Mouse (Mus musculus): ENCODE results near the gene Adck1. TPM values are rescaled to one million over a fixed set of nuclear protein-coding genes. Genes with fewer than 3 reads are reported as not detected.

Adck1 gene
- total and polyA plus RNA-seq, 3 experiments: 25.0 to 37.4 (median 26.3) TPM

GRCm38 (mm10) chr12:88378256-88378655 lies 17.9 kb downstream of the Adck1 start:
- H3K36me3 ChIP-seq (ENCODE audit: control insufficient read depth, insufficient read depth, low read length): no peaks in the 10 kb centered on the region
- DNase-seq: no peak
- no peaks in the 10 kb centered on the region for H3K27me3 ChIP-seq (ENCODE audit: control insufficient read depth, insufficient read depth, low read length)
- no peaks in the 10 kb centered on the region for H3K4me1 ChIP-seq (ENCODE audit: control insufficient read depth, insufficient read depth, low read length)
- H3K79me2 ChIP-seq (replicated peaks; ENCODE audit: control insufficient read depth, insufficient read depth, low read length): no peaks in the 10 kb centered on the region
- no peak for TF ChIP-seq POLR2A (IDR thresholded peaks at IDR 0.05; ENCODE audit: insufficient read depth, low read depth, low read length)
- TF ChIP-seq CTCF (IDR thresholded peaks at IDR 0.05): no peak
- TF ChIP-seq EP300 (IDR thresholded peaks at IDR 0.05; ENCODE audit: insufficient read depth, low read depth, low read length): no peak
- WGBS: 96% methylated on average over 2 of the region's 2 CpGs
- H3K4me3 ChIP-seq: no peak overlapping the region
- intact Hi-C loops (cut with DNase I): no loop called here
- H3K9ac ChIP-seq (ENCODE audit: low read depth, low read length): no peak overlapping the region
- no peak overlapping the region for H3K27ac ChIP-seq

- WGBS: 89% methylated on average over 6 of the region's 6 CpGs
Observed at GRCm38 (mm10) chr12:88388832-88389231, 28.5 kb downstream of the Adck1 start.

DNA sequence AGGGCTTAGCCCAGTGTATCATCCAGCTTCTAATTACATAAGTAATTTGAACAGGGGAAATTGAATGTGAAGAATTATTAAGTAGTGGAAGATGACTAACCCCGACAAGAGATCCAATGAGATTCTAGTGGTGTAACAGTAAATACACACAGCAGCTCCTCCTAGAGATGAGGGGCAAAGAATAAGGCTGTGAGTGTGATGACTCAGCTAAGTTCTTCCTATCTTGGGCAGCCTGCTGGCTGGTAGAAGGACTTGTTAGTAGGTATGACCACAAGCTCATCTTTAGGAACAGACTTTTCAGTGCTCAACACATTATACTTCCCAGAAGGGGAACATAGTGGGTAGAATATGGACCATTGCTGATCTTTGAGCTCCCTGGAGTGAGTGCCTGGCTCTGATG lies 38.3 kb downstream of the Adck1 start:
- 91% methylated on average over 1 of the region's 1 CpGs for WGBS
- no peaks in the 10 kb centered on the region for H3K79me2 ChIP-seq (replicated peaks; ENCODE audit: control insufficient read depth, insufficient read depth, low read length)
- H3K27ac ChIP-seq: no peak overlapping the region
- no peaks in the 10 kb centered on the region for H3K27me3 ChIP-seq (ENCODE audit: control insufficient read depth, insufficient read depth, low read length)
- intact Hi-C loops (cut with DNase I): no loop called here
- H3K9ac ChIP-seq (ENCODE audit: low read depth, low read length): no peak overlapping the region
- H3K36me3 ChIP-seq (ENCODE audit: control insufficient read depth, insufficient read depth, low read length): no peaks in the 10 kb centered on the region
- H3K4me3 ChIP-seq: no peak overlapping the region
- no peak for DNase-seq
- H3K4me1 ChIP-seq (ENCODE audit: control insufficient read depth, insufficient read depth, low read length): no peaks in the 10 kb centered on the region
- TF ChIP-seq CTCF (IDR thresholded peaks at IDR 0.05) (no peak), EP300 (IDR thresholded peaks at IDR 0.05; ENCODE audit: insufficient read depth, low read depth, low read length) (no peak), POLR2A (IDR thresholded peaks at IDR 0.05; ENCODE audit: insufficient read depth, low read depth, low read length) (no peak)

More at GRCm38 (mm10) chr12:88388832-88389231, 28.5 kb downstream of the Adck1 start:
- Histone ChIP-seq H3K36me3 (ENCODE audit: control insufficient read depth, insufficient read depth, low read length) (no peaks in the 10 kb centered on the region), H3K4me3 (no peak overlapping the region), H3K27me3 (ENCODE audit: control insufficient read depth, insufficient read depth, low read length) (no peaks in the 10 kb centered on the region), H3K4me1 (ENCODE audit: control insufficient read depth, insufficient read depth, low read length) (peaks cover 1% of the 10 kb centered on the region; the same call in 1 of the 2 replicates), H3K27ac (no peak overlapping the region), H3K9ac (ENCODE audit: low read depth, low read length) (no peak overlapping the region), H3K79me2 (replicated peaks; ENCODE audit: control insufficient read depth, insufficient read depth, low read length) (no peaks in the 10 kb centered on the region; the same call in 1 of the 2 replicates)
- intact Hi-C loops (cut with DNase I): no loop called here
- TF ChIP-seq POLR2A (IDR thresholded peaks at IDR 0.05; ENCODE audit: insufficient read depth, low read depth, low read length) (no peak), EP300 (IDR thresholded peaks at IDR 0.05; ENCODE audit: insufficient read depth, low read depth, low read length) (no peak), CTCF (IDR thresholded peaks at IDR 0.05) (no peak)
- DNase-seq: no peak

GRCm38 (mm10) chr12:88403541-88403940 lies 43.2 kb downstream of the Adck1 start:
- no peaks in the 10 kb centered on the region for H3K79me2 ChIP-seq (replicated peaks; ENCODE audit: control insufficient read depth, insufficient read depth, low read length)
- intact Hi-C loops (cut with DNase I): no loop called here
- H3K9ac ChIP-seq (ENCODE audit: low read depth, low read length): no peak overlapping the region
- no peak overlapping the region for H3K4me3 ChIP-seq
- H3K27me3 ChIP-seq (ENCODE audit: control insufficient read depth, insufficient read depth, low read length): no peaks in the 10 kb centered on the region
- no peaks in the 10 kb centered on the region for H3K36me3 ChIP-seq (ENCODE audit: control insufficient read depth, insufficient read depth, low read length)
- WGBS: 59% methylated on average over 5 of the region's 5 CpGs
- H3K27ac ChIP-seq: no peak overlapping the region
- TF ChIP-seq CTCF (IDR thresholded peaks at IDR 0.05): no peak
- TF ChIP-seq EP300 (IDR thresholded peaks at IDR 0.05; ENCODE audit: insufficient read depth, low read depth, low read length): no peak
- no peak for TF ChIP-seq POLR2A (IDR thresholded peaks at IDR 0.05; ENCODE audit: insufficient read depth, low read depth, low read length)
- DNase-seq: peak; percentile 34 to 47
- H3K4me1 ChIP-seq (ENCODE audit: control insufficient read depth, insufficient read depth, low read length): no peaks in the 10 kb centered on the region; the same call in 1 of the 2 replicates

- TF ChIP-seq POLR2A (IDR thresholded peaks at IDR 0.05; ENCODE audit: insufficient read depth, low read depth, low read length): no peak
- peak; percentile 80 for TF ChIP-seq CTCF (IDR thresholded peaks at IDR 0.05)
- no peak for TF ChIP-seq EP300 (IDR thresholded peaks at IDR 0.05; ENCODE audit: insufficient read depth, low read depth, low read length)
- Histone ChIP-seq H3K4me1 (ENCODE audit: control insufficient read depth, insufficient read depth, low read length) (peaks cover 1% of the 10 kb centered on the region; the same call in 1 of the 2 replicates), H3K36me3 (ENCODE audit: control insufficient read depth, insufficient read depth, low read length) (no peaks in the 10 kb centered on the region), H3K79me2 (replicated peaks; ENCODE audit: control insufficient read depth, insufficient read depth, low read length) (no peaks in the 10 kb centered on the region), H3K4me3 (no peak overlapping the region), H3K27ac (no peak overlapping the region), H3K9ac (ENCODE audit: low read depth, low read length) (no peak overlapping the region), H3K27me3 (ENCODE audit: control insufficient read depth, insufficient read depth, low read length) (no peaks in the 10 kb centered on the region)
- DNase-seq: peak; percentile 38 to 72
- intact Hi-C loops (cut with DNase I): loop anchor here (1.0 to 5.0 kb wide), 2 partner anchors 19 to 587 kb away; no protein-coding TSS in a partner anchor
- WGBS: 24% methylated on average over 2 of the region's 2 CpGs
Observed at GRCm38 (mm10) chr12:88405113-88405512, 44.8 kb downstream of the Adck1 start.

- H3K79me2 ChIP-seq (replicated peaks; ENCODE audit: control insufficient read depth, insufficient read depth, low read length): no peaks in the 10 kb centered on the region
- intact Hi-C loops (cut with DNase I): loop anchor here (5.0 kb wide), 1 partner anchor 584 kb away; no protein-coding TSS in a partner anchor
- 95% methylated on average over 4 of the region's 4 CpGs for WGBS
- DNase-seq: no peak
- peaks cover 1% of the 10 kb centered on the region; the same call in 1 of the 2 replicates for H3K4me1 ChIP-seq (ENCODE audit: control insufficient read depth, insufficient read depth, low read length)
- TF ChIP-seq EP300 (IDR thresholded peaks at IDR 0.05; ENCODE audit: insufficient read depth, low read depth, low read length) (no peak), POLR2A (IDR thresholded peaks at IDR 0.05; ENCODE audit: insufficient read depth, low read depth, low read length) (no peak), CTCF (IDR thresholded peaks at IDR 0.05) (no peak)
- no peak overlapping the region for H3K27ac ChIP-seq
- H3K27me3 ChIP-seq (ENCODE audit: control insufficient read depth, insufficient read depth, low read length): no peaks in the 10 kb centered on the region
- H3K9ac ChIP-seq (ENCODE audit: low read depth, low read length): no peak overlapping the region
- H3K36me3 ChIP-seq (ENCODE audit: control insufficient read depth, insufficient read depth, low read length): no peaks in the 10 kb centered on the region
- H3K4me3 ChIP-seq: no peak overlapping the region
Observed at GRCm38 (mm10) chr12:88407996-88408322, 47.6 kb downstream of the Adck1 start.
